Mouse (Mus musculus) embryo, embryonic 11 days (tissue): ENCODE results near the gene Exoc6.
A peak's percentile ranks its signal among the peaks of the same experiment; 100 is the strongest.
"Not testable (repeated sequence)": the region's sequence is repeated elsewhere in the genome, so short reads cannot be mapped to it uniquely, and the experiment has no call there.

Source experiments
- DNase-seq: peaks from one replicate; pipeline ENCODE4 v3.0.0-alpha.2; 2015

The Exoc6 gene

GRCm38 (mm10) chr19:37550101-37551039 is at the start of gene Exoc6:
Gene Exoc6 (plus strand): TSS chr19:37550418.
- DNase-seq = peak; percentile 88

- no peak for DNase-seq
Observed at GRCm38 (mm10) chr19:37502996-37503395, 47.2 kb upstream of the Exoc6 start.

GRCm38 (mm10) chr19:37506066-37506465 is 44.2 kb upstream of the Exoc6 start:
- DNase-seq = no peak

GRCm38 (mm10) chr19:37506614-37507013 is 43.6 kb upstream of the Exoc6 start:
- DNase-seq = no peak

- DNase-seq = peak; percentile 87
Observed at GRCm38 (mm10) chr19:37509725-37510124, 40.5 kb upstream of the Exoc6 start.

- DNase-seq = no peak
Observed at GRCm38 (mm10) chr19:37514811-37515292, 35.4 kb upstream of the Exoc6 start.

GRCm38 (mm10) chr19:37517419-37517818 is 32.8 kb upstream of the Exoc6 start:
- no peak for DNase-seq

- DNase-seq = no peak
Observed at GRCm38 (mm10) chr19:37520740-37521433, 29.3 kb upstream of the Exoc6 start.

- DNase-seq = no peak
Observed at GRCm38 (mm10) chr19:37521434-37521781, 28.8 kb upstream of the Exoc6 start.

- DNase-seq = no peak
Observed at GRCm38 (mm10) chr19:37523280-37524062, 26.7 kb upstream of the Exoc6 start.

- no peak for DNase-seq
Observed at GRCm38 (mm10) chr19:37525925-37526324, 24.3 kb upstream of the Exoc6 start.

- DNase-seq = no peak
Observed at GRCm38 (mm10) chr19:37526768-37527167, 23.4 kb upstream of the Exoc6 start.

GRCm38 (mm10) chr19:37527736-37528135 is 22.5 kb upstream of the Exoc6 start:
- DNase-seq = not testable (repeated sequence)

- no peak for DNase-seq
Observed at GRCm38 (mm10) chr19:37528581-37528980, 21.6 kb upstream of the Exoc6 start.

- DNase-seq = no peak
Observed at GRCm38 (mm10) chr19:37529296-37529695, 20.9 kb upstream of the Exoc6 start.

GRCm38 (mm10) chr19:37529975-37530515 is 20.2 kb upstream of the Exoc6 start:
- peak; percentile 86 for DNase-seq

GRCm38 (mm10) chr19:37530601-37531000 is 19.6 kb upstream of the Exoc6 start:
- no peak for DNase-seq

- no peak for DNase-seq
Observed at GRCm38 (mm10) chr19:37531200-37531845, 18.9 kb upstream of the Exoc6 start.

- no peak for DNase-seq
Observed at GRCm38 (mm10) chr19:37533196-37533595, 17.0 kb upstream of the Exoc6 start.

- no peak for DNase-seq
Observed at GRCm38 (mm10) chr19:37534737-37535365, 15.4 kb upstream of the Exoc6 start.

- no peak for DNase-seq
Observed at GRCm38 (mm10) chr19:37536426-37536825, 13.8 kb upstream of the Exoc6 start.

- no peak for DNase-seq
Observed at GRCm38 (mm10) chr19:37537717-37538116, 12.5 kb upstream of the Exoc6 start.
